8 mouse cellular contexts compared by ENCODE assay signal in the genomic region with DNA sequence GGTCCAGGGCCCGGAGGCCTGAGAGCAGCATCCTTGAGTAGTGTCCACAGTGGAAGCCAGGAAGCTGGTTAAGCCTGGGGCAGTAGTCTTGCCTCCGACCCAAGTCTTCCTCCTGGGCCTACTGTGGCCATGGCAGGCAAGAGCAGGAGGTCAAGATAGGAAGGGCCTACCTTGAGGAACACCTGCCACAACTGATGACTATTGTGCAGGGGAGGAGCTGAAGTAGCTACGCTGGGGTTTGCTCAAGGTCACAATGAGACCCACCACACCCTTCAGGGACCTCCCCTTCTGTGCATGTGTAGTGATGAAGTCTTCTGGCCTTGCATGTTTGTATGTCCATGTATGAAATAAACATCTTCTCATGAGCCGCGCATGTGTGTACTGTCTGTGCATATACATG. TPM values are rescaled to one million over a fixed set of nuclear protein-coding genes. Genes with fewer than 3 reads are reported as not detected.
DNase-seq lines count a peak whose midpoint lies in the region; ATAC-seq lines count a peak whose summit lies in the region.

No protein-coding gene starts in this region.

- peaks cover 50% of the 10 kb centered on the region for H3K36me3 ChIP-seq in heart, embryonic 13.5 days
- peaks cover 6% of the 10 kb centered on the region; the same call in 1 of the 2 replicates for H3K36me3 ChIP-seq in heart, embryonic 16.5 days (ENCODE audit: control insufficient read depth, insufficient read depth)
- H3K36me3 ChIP-seq in midbrain, embryonic 11.5 days (ENCODE audit: control insufficient read depth, insufficient read depth, low read length), result peaks cover 2% of the 10 kb centered on the region; the same call in 1 of the 2 replicates

- peaks cover 18% of the 10 kb centered on the region for H3K4me1 ChIP-seq in heart, embryonic 13.5 days
- H3K4me1 ChIP-seq in heart, embryonic 16.5 days (ENCODE audit: control insufficient read depth, insufficient read depth, low read length), result peaks cover 11% of the 10 kb centered on the region
- H3K4me1 ChIP-seq in midbrain, embryonic 11.5 days (ENCODE audit: control insufficient read depth, insufficient read depth, low read length), result peaks cover 18% of the 10 kb centered on the region

- peak overlapping the region; percentile 84 for H3K4me3 ChIP-seq in heart, embryonic 13.5 days
- peak overlapping the region; percentile 82 for H3K4me3 ChIP-seq in heart, embryonic 16.5 days (ENCODE audit: low read length)
- H3K4me3 ChIP-seq in midbrain, embryonic 11.5 days (ENCODE audit: low read depth, low read length), result peak overlapping the region; percentile 80

- H3K9ac ChIP-seq in heart, embryonic 13.5 days, result peak overlapping the region; percentile 91
- H3K9ac ChIP-seq in heart, embryonic 16.5 days (ENCODE audit: low read length), result peak overlapping the region; percentile 87
- H3K9ac ChIP-seq in midbrain, embryonic 11.5 days (ENCODE audit: low read length), result peak overlapping the region; percentile 88

- H3K4me2 ChIP-seq in heart, embryonic 13.5 days, result peak overlapping the region; percentile 92
- H3K4me2 ChIP-seq in heart, embryonic 16.5 days (ENCODE audit: low read depth, low read length), result peak overlapping the region; percentile 93
- peak overlapping the region; percentile 94 for H3K4me2 ChIP-seq in midbrain, embryonic 11.5 days

- DNase-seq in heart, adult 9 months (ENCODE audit: low spot score in 2 of 2), result no peak
- DNase-seq in ES-CJ7 (ENCODE audit: low read depth, low spot score), result peak; percentile 45
- no peak for DNase-seq in midbrain, embryonic 11.5 days (ENCODE audit: low spot score, missing footprints)
- DNase-seq in ovary, adult 18-20 months (ENCODE audit: low spot score), result no peak
- DNase-seq in spleen, postnatal 10 days (ENCODE audit: low spot score in 2 of 2), result no peak

- no peak for ATAC-seq in heart, embryonic 13.5 days (ENCODE audit: extremely low read depth, insufficient number of reproducible peaks, low FRiP score, low TSS enrichment)
- no peak for ATAC-seq in heart, embryonic 16.5 days (replicated peaks; ENCODE audit: extremely low read depth, insufficient read depth, low FRiP score)
- no peak for ATAC-seq in midbrain, embryonic 11.5 days (ENCODE audit: low FRiP score)
- no peak for ATAC-seq in megakaryocyte-erythroid progenitor cell, adult 5-6 weeks (replicated peaks; ENCODE audit: low FRiP score, low TSS enrichment, poor library complexity, severe bottlenecking)

- H3K9me3 ChIP-seq in heart, embryonic 13.5 days, result no peaks in the 10 kb centered on the region
- no peaks in the 10 kb centered on the region for H3K9me3 ChIP-seq in heart, embryonic 16.5 days (replicated peaks; ENCODE audit: control insufficient read depth, low read length)
- H3K9me3 ChIP-seq in midbrain, embryonic 11.5 days (ENCODE audit: control insufficient read depth, low read length), result no peaks in the 10 kb centered on the region

- no peak overlapping the region for H3K27ac ChIP-seq in heart, embryonic 13.5 days (replicated peaks)
- no peak overlapping the region for H3K27ac ChIP-seq in heart, embryonic 16.5 days (ENCODE audit: low read length)
- no peak overlapping the region; the same call in 1 of the 2 replicates for H3K27ac ChIP-seq in midbrain, embryonic 11.5 days (ENCODE audit: low read depth, low read length)

- 81% methylated on average over 5 of the region's 5 CpGs for WGBS in heart, embryonic 13.5 days
- 73% methylated on average over 5 of the region's 5 CpGs for WGBS in heart, embryonic 16.5 days
- 69% methylated on average over 5 of the region's 5 CpGs for WGBS in midbrain, embryonic 11.5 days

- no peaks in the 10 kb centered on the region for H3K27me3 ChIP-seq in heart, embryonic 13.5 days (replicated peaks)
- H3K27me3 ChIP-seq in heart, embryonic 16.5 days (ENCODE audit: control insufficient read depth, insufficient read depth, low read length), result no peaks in the 10 kb centered on the region
- no peaks in the 10 kb centered on the region for H3K27me3 ChIP-seq in midbrain, embryonic 11.5 days (ENCODE audit: control insufficient read depth, insufficient read depth, low read length)

RNA-seq across cellular contexts. Expression of gene Tmem240, which starts 1.2 kb away (rescaled TPM):
- 0.46 and 0.51 TPM in 2 replicates for polyA plus RNA-seq in heart, embryonic 13.5 days (2015; fragmentation: Nextera tagmentation; extraction: Ambion mirVana)
- polyA plus RNA-seq in heart, embryonic 16.5 days (2015; fragmentation: Nextera tagmentation; extraction: Ambion mirVana), result 0.54 and 0.59 TPM in 2 replicates
- polyA plus RNA-seq in midbrain, embryonic 11.5 days (2014; fragmentation: Nextera tagmentation; extraction: Ambion mirVana), result 0.69 and 0.96 TPM in 2 replicates
- 0.17 and 0.20 TPM in 2 replicates for total RNA-seq in megakaryocyte-erythroid progenitor cell, adult 5-6 weeks (2014; fragmentation: Nextera tagmentation)
- total RNA-seq in megakaryocyte-erythroid progenitor cell, adult 5-6 weeks (2017), result under 0.01 and 0.65 TPM in 2 replicates

RNA-seq across cellular contexts. Expression of gene Atad3a, which starts 25.1 kb away (rescaled TPM):
- 87.7 and 93.2 TPM in 2 replicates for polyA plus RNA-seq in heart, embryonic 13.5 days (2015; fragmentation: Nextera tagmentation; extraction: Ambion mirVana)
- polyA plus RNA-seq in heart, embryonic 16.5 days (2015; fragmentation: Nextera tagmentation; extraction: Ambion mirVana), result 123 TPM in 2 replicates
- polyA plus RNA-seq in midbrain, embryonic 11.5 days (2014; fragmentation: Nextera tagmentation; extraction: Ambion mirVana), result 84.5 and 84.6 TPM in 2 replicates
- total RNA-seq in megakaryocyte-erythroid progenitor cell, adult 5-6 weeks (2014; fragmentation: Nextera tagmentation), result 123 and 206 TPM in 2 replicates
- total RNA-seq in megakaryocyte-erythroid progenitor cell, adult 5-6 weeks (2017), result 95.3 and 123 TPM in 2 replicates

RNA-seq across cellular contexts. Expression of gene Ssu72, which starts 31.2 kb away (rescaled TPM):
- 105 and 122 TPM in 2 replicates for polyA plus RNA-seq in heart, embryonic 13.5 days (2015; fragmentation: Nextera tagmentation; extraction: Ambion mirVana)
- 106 and 111 TPM in 2 replicates for polyA plus RNA-seq in heart, embryonic 16.5 days (2015; fragmentation: Nextera tagmentation; extraction: Ambion mirVana)
- polyA plus RNA-seq in midbrain, embryonic 11.5 days (2014; fragmentation: Nextera tagmentation; extraction: Ambion mirVana), result 147 and 155 TPM in 2 replicates
- total RNA-seq in megakaryocyte-erythroid progenitor cell, adult 5-6 weeks (2014; fragmentation: Nextera tagmentation), result 83.5 and 90.2 TPM in 2 replicates
- 75.3 and 94.1 TPM in 2 replicates for total RNA-seq in megakaryocyte-erythroid progenitor cell, adult 5-6 weeks (2017)

RNA-seq across cellular contexts. Expression of gene Vwa1, which starts 38.7 kb away (rescaled TPM):
- polyA plus RNA-seq in heart, embryonic 13.5 days (2015; fragmentation: Nextera tagmentation; extraction: Ambion mirVana), result 3.5 and 3.7 TPM in 2 replicates
- polyA plus RNA-seq in heart, embryonic 16.5 days (2015; fragmentation: Nextera tagmentation; extraction: Ambion mirVana), result 8.3 and 8.7 TPM in 2 replicates
- polyA plus RNA-seq in midbrain, embryonic 11.5 days (2014; fragmentation: Nextera tagmentation; extraction: Ambion mirVana), result 9.1 and 9.9 TPM in 2 replicates
- not detected in 2 replicates for total RNA-seq in megakaryocyte-erythroid progenitor cell, adult 5-6 weeks (2014; fragmentation: Nextera tagmentation)
- 0.08 and 0.19 TPM in 2 replicates for total RNA-seq in megakaryocyte-erythroid progenitor cell, adult 5-6 weeks (2017)

RNA-seq across cellular contexts. Expression of gene Fndc10, which starts 41.6 kb away (rescaled TPM):
- 1.1 and 1.4 TPM in 2 replicates for polyA plus RNA-seq in heart, embryonic 13.5 days (2015; fragmentation: Nextera tagmentation; extraction: Ambion mirVana)
- polyA plus RNA-seq in heart, embryonic 16.5 days (2015; fragmentation: Nextera tagmentation; extraction: Ambion mirVana), result 1.1 and 1.4 TPM in 2 replicates
- 1.3 and 1.5 TPM in 2 replicates for polyA plus RNA-seq in midbrain, embryonic 11.5 days (2014; fragmentation: Nextera tagmentation; extraction: Ambion mirVana)
- total RNA-seq in megakaryocyte-erythroid progenitor cell, adult 5-6 weeks (2014; fragmentation: Nextera tagmentation), result 1.1 and 2.8 TPM in 2 replicates
- total RNA-seq in megakaryocyte-erythroid progenitor cell, adult 5-6 weeks (2017), result 0.33 and 0.88 TPM in 2 replicates
